Mouse (Mus musculus): ENCODE results near the gene Nt5c3b. TPM values are rescaled to one million over a fixed set of nuclear protein-coding genes. Genes with fewer than 3 reads are reported as not detected.

Gene Nt5c3b
- total and polyA plus RNA-seq, 3 experiments, result 54.2 to 63.5 (median 54.4) TPM

DNA sequence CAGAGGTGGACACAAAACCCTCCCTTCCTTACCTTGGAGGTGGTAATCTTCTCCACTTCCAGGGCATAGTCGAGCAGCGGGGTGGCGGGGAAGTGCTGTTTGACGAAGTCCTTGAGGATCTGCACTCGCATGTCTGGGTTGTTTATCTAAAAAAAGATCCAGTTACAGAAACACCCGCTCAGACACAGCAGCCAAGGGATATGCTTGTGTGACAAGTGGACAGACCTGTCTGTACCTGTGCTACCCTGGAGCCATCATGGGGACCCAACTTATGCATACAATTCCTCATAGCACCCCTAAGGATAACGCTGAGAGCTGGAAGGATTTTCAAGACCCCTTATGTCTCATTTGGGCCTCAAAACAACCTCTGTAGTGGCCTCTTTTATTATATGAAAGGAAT is 37.5 kb upstream of the Nt5c3b start:
- in situ Hi-C loops (cut with MboI; ENCODE audit: low pct_ligation_motif_present, low pct_unique_long_range_greater_than_20kb, low sequenced_read_pairs) (no loop called here), dilution Hi-C loops (cut with MboI; ENCODE audit: extremely low pct_ligation_motif_present, extremely low pct_unique_long_range_greater_than_20kb, low sequenced_read_pairs) (no loop called here)
- no peaks in the 10 kb centered on the region for H3K9me3 ChIP-seq (replicated peaks; ENCODE audit: low read length)
- no peak overlapping the region for H3K4me3 ChIP-seq (replicated peaks in 1 of 3; ENCODE audit: low read depth in 2 of 3, low read length in 2 of 3, poor library complexity in 1 of 3)
- peaks cover 70 to 90% of the 10 kb centered on the region in 2 experiments for H3K36me3 ChIP-seq (replicated peaks in 1 of 2; ENCODE audit: control insufficient read depth in 1 of 2, insufficient read depth in 1 of 2, low read length in 1 of 2)
- H3K4me2 ChIP-seq (ENCODE audit: insufficient read depth, low read depth, poor library complexity, severe bottlenecking), result no peak overlapping the region
- no peak overlapping the region for H3K9ac ChIP-seq (ENCODE audit: insufficient read depth, low read depth)
- no peaks in the 10 kb centered on the region for H3K27me3 ChIP-seq (replicated peaks)
- no peaks in the 10 kb centered on the region for H3K4me1 ChIP-seq (ENCODE audit: control insufficient read depth in 1 of 2, insufficient read depth in 2 of 2)
- TF ChIP-seq TCF12 (IDR thresholded peaks at IDR 0.05; ENCODE audit: low read depth, low read length), result no peak
- no peak for TF ChIP-seq NELFE (IDR thresholded peaks at IDR 0.05; ENCODE audit: low read depth, low read length)
- no peak for TF ChIP-seq ZKSCAN1 (IDR thresholded peaks at IDR 0.05; ENCODE audit: borderline replicate concordance, low read depth, low read length)
- DNase-seq (ENCODE audit: extremely low read depth), result no peak
- no peak overlapping the region for H3K27ac ChIP-seq (ENCODE audit: insufficient read depth, low read depth)
- H3K79me2 ChIP-seq (replicated peaks; ENCODE audit: control insufficient read depth, extremely low read depth, insufficient read depth, poor library complexity, severe bottlenecking), result no peaks in the 10 kb centered on the region

DNA sequence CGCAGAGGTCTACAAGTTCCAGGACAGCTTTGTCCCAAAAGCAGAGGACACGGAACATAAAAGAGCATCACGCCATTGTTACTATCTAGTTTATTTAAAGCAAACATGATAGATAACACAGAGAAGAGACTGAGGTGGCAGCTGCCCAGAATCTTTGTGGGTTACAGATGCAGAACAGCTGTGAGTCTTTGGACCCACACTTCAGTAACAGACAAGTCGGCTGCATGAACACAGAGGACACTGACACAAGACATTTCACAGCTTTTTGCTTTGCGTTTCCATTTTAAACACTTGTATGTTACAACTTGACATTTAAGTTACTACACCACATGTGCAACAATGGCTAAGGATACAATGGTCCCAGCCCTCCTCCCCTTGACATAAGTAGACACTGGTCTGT is 34.7 kb upstream of the Nt5c3b start:
- H3K4me1 ChIP-seq (ENCODE audit: control insufficient read depth in 1 of 2, insufficient read depth in 2 of 2), result peaks cover 0 to 4% of the 10 kb centered on the region in 2 experiments; a peak in 2 of 4 replicates
- TF ChIP-seq KAT2A (IDR thresholded peaks at IDR 0.05; ENCODE audit: insufficient replicate concordance, low read length) (no peak), MXI1 (IDR thresholded peaks at IDR 0.05; ENCODE audit: low read depth, low read length) (no peak), SMC3 (IDR thresholded peaks at IDR 0.05; ENCODE audit: low read depth, low read length) (no peak), BHLHE40 (IDR thresholded peaks at IDR 0.05; ENCODE audit: low read depth, low read length) (no peak), TCF12 (IDR thresholded peaks at IDR 0.05; ENCODE audit: low read depth, low read length) (no peak), SIN3A (IDR thresholded peaks at IDR 0.05; ENCODE audit: low read length) (no peak), TBP (conservative IDR thresholded peaks at IDR 0.05; ENCODE audit: low read depth, low read length) (no peak)
- no peak overlapping the region for H3K27ac ChIP-seq (ENCODE audit: insufficient read depth, low read depth)
- H3K9ac ChIP-seq (ENCODE audit: insufficient read depth, low read depth), result no peak overlapping the region
- H3K36me3 ChIP-seq (replicated peaks in 1 of 2; ENCODE audit: control insufficient read depth in 1 of 2, insufficient read depth in 1 of 2, low read length in 1 of 2), result peaks cover 45 to 62% of the 10 kb centered on the region in 2 experiments
- H3K4me2 ChIP-seq (ENCODE audit: insufficient read depth, low read depth, poor library complexity, severe bottlenecking), result no peak overlapping the region
- H3K9me3 ChIP-seq (replicated peaks; ENCODE audit: low read length), result no peaks in the 10 kb centered on the region
- peaks cover 11% of the 10 kb centered on the region for H3K79me2 ChIP-seq (replicated peaks; ENCODE audit: control insufficient read depth, extremely low read depth, insufficient read depth, poor library complexity, severe bottlenecking)
- no peaks in the 10 kb centered on the region for H3K27me3 ChIP-seq (replicated peaks)
- dilution Hi-C loops (cut with MboI; ENCODE audit: extremely low pct_ligation_motif_present, extremely low pct_unique_long_range_greater_than_20kb, low sequenced_read_pairs), result no loop called here
- in situ Hi-C loops (cut with MboI; ENCODE audit: low pct_ligation_motif_present, low pct_unique_long_range_greater_than_20kb, low sequenced_read_pairs), result no loop called here
- DNase-seq (ENCODE audit: extremely low read depth), result no peak
- H3K4me3 ChIP-seq (replicated peaks in 1 of 3; ENCODE audit: low read depth in 2 of 3, low read length in 2 of 3, poor library complexity in 1 of 3), result no peak overlapping the region

- in situ Hi-C loops (cut with MboI; ENCODE audit: low pct_ligation_motif_present, low pct_unique_long_range_greater_than_20kb, low sequenced_read_pairs), result loop anchor here (5.0 kb wide), 1 partner anchor 46 kb away; no protein-coding TSS in a partner anchor
- Histone ChIP-seq H3K27ac (ENCODE audit: insufficient read depth, low read depth) (no peak overlapping the region), H3K36me3 (replicated peaks in 1 of 2; ENCODE audit: control insufficient read depth in 1 of 2, insufficient read depth in 1 of 2, low read length in 1 of 2) (peaks cover 16 to 52% of the 10 kb centered on the region in 2 experiments)
These were observed 31.3 kb upstream of the Nt5c3b start for GRCm38 (mm10) chr11:100472935-100473295.

More at GRCm38 (mm10) chr11:100472935-100473295, 31.3 kb upstream of the Nt5c3b start:
- no peaks in the 10 kb centered on the region for H3K9me3 ChIP-seq (replicated peaks; ENCODE audit: low read length)
- H3K27me3 ChIP-seq (replicated peaks), result no peaks in the 10 kb centered on the region
- H3K4me3 ChIP-seq (replicated peaks in 1 of 3; ENCODE audit: low read depth in 2 of 3, low read length in 2 of 3, poor library complexity in 1 of 3), result peak overlapping the region in 2 of 3 experiments; percentile 21 to 97
- DNase-seq (ENCODE audit: extremely low read depth), result no peak
- peaks cover 3 to 35% of the 10 kb centered on the region in 2 experiments for H3K4me1 ChIP-seq (ENCODE audit: control insufficient read depth in 1 of 2, insufficient read depth in 2 of 2)
- H3K79me2 ChIP-seq (replicated peaks; ENCODE audit: control insufficient read depth, extremely low read depth, insufficient read depth, poor library complexity, severe bottlenecking), result peaks cover 37% of the 10 kb centered on the region
- H3K9ac ChIP-seq (ENCODE audit: insufficient read depth, low read depth), result no peak overlapping the region
- TF ChIP-seq KAT2A (IDR thresholded peaks at IDR 0.05; ENCODE audit: insufficient replicate concordance, low read length) (no peak), EP300 (IDR thresholded peaks at IDR 0.05; ENCODE audit: low read length) (no peak), SIN3A (IDR thresholded peaks at IDR 0.05; ENCODE audit: low read length) (no peak), UBTF (IDR thresholded peaks at IDR 0.05; ENCODE audit: low read depth, low read length) (no peak), HCFC1 (IDR thresholded peaks at IDR 0.05; ENCODE audit: low read depth, low read length) (no peak), ZKSCAN1 (IDR thresholded peaks at IDR 0.05; ENCODE audit: borderline replicate concordance, low read depth, low read length) (no peak)
- dilution Hi-C loops (cut with MboI; ENCODE audit: extremely low pct_ligation_motif_present, extremely low pct_unique_long_range_greater_than_20kb, low sequenced_read_pairs), result no loop called here
- no peak overlapping the region for H3K4me2 ChIP-seq (ENCODE audit: insufficient read depth, low read depth, poor library complexity, severe bottlenecking)
